Mouse (Mus musculus) embryonic fibroblast, embryonic 13.5 days (primary cell): ENCODE results near the gene Gm20388.

Experiments used
- CTCF ChIP-seq: IDR thresholded peaks from 2 replicates; pipeline ENCODE4 v1.5.1; 2011; ENCODE audit warnings: mild to moderate bottlenecking, control low read depth, low read length, moderate library complexity, borderline replicate concordance; ENCODE audit not compliant: insufficient read depth
- POLR2A ChIP-seq: IDR thresholded peaks from 2 replicates; pipeline ENCODE4 v1.6.1; 2011; ENCODE audit warnings: low read depth, mild to moderate bottlenecking, control low read depth, low read length, moderate library complexity

DNA sequence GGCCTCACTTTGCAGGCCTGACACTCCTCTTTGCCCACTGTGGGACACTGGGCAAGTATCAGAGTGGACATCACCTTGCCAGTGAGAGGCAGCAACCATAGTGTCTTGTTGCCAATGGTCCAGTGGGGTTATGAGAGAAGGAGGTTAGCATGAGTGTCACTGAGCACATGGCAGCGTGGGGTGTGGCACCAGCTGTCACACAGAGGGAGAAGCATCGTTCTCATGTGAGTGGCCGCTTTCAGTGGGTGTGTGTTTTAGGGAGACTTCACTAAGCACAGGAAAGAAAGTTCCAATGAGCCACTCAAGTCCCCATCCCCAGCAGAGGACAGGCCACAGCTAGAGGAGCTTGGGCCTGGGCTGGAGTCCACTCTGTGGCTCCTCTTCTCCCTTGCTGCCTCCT is 144.2 kb downstream of the Gm20388 start:
- TF ChIP-seq CTCF (no peak), POLR2A (no peak)
